Comparison of ENCODE assay signal across 11 mouse cellular contexts in genomic region chr6:99611866-99612265, GRCm38 (mm10). TPM values are rescaled to one million over a fixed set of nuclear protein-coding genes. Genes with fewer than 3 reads are reported as not detected.
DNase-seq lines count a peak whose midpoint lies in the region; TF ChIP-seq lines count a peak whose summit lies in the region.
"Had no signal": no experiment of that assay in that cellular context is flagged by ENCODE, and none has a peak within 500 bp of the region (broad histone marks: within the 10 kb centered on the region; RNA-seq: fewer than 3 reads in every experiment).

No protein-coding gene starts in this region.

- peak; percentile 45 to 50 for DNase-seq in cerebellum, postnatal 10 days
- DNase-seq in cerebellum, adult 9-11 months = no peak
- no peak for DNase-seq in layer of hippocampus, adult 2 months (ENCODE audit: low spot score in 2 of 2)
- no peak for DNase-seq in layer of hippocampus, adult 11-12 months (ENCODE audit: low spot score)
- peak; percentile 26 for DNase-seq in thymus, postnatal 0 days (ENCODE audit: low spot score)
- DNase-seq in thymus, postnatal 36 days = no peak
- no peak for DNase-seq in adrenal gland, adult 2 months
- DNase-seq in spleen, postnatal 36 days (ENCODE audit: low spot score in 2 of 2) = no peak

- no peak overlapping the region for H3K27ac ChIP-seq in layer of hippocampus, adult 2 months
- H3K27ac ChIP-seq: hindbrain, embryonic 10.5 days; midbrain, embryonic 12.5 days had no signal

- peak; percentile 74 for TF ChIP-seq CTCF in layer of hippocampus, adult 2 months (conservative IDR thresholded peaks at IDR 0.05)

- no peak overlapping the region for H3K4me3 ChIP-seq in layer of hippocampus, adult 2 months
- H3K4me3 ChIP-seq: erythroblast, embryonic 14.5 days; hindbrain, embryonic 10.5 days; midbrain, embryonic 12.5 days had no signal

RNA-seq across cellular contexts. Expression of gene Eif4e3, which starts 54.7 kb away (rescaled TPM):
- 10 to 100 TPM; 19.9 to 24.5 TPM for total RNA-seq in layer of hippocampus, adult 2 months (2021)
- polyA plus RNA-seq in thymus, postnatal 0 days (2015; fragmentation: Nextera tagmentation; extraction: Ambion mirVana) = 36.4 and 43.2 TPM in 2 replicates
- total RNA-seq in adrenal gland, adult 2 months (2021) = 10 to 100 TPM; 30.2 to 32.6 TPM
- polyA plus RNA-seq in adrenal gland, adult 2 months (2012; rRNA removed) = 5.4 and 6.9 TPM in 2 replicates
- polyA plus RNA-seq: erythroblast, embryonic 14.5 days had no signal

RNA-seq across cellular contexts. Expression of gene Gm20696, which starts 54.7 kb away (rescaled TPM):
- 1 to 10 TPM; 6.2 to 7.3 TPM for total RNA-seq in layer of hippocampus, adult 2 months (2021)
- polyA plus RNA-seq in thymus, postnatal 0 days (2015; fragmentation: Nextera tagmentation; extraction: Ambion mirVana) = 2.4 and 6.4 TPM in 2 replicates
- 1 to 10 TPM; 2.3 to 3.0 TPM for total RNA-seq in adrenal gland, adult 2 months (2021)
- polyA plus RNA-seq in adrenal gland, adult 2 months (2012; rRNA removed) = 1.8 and 1.9 TPM in 2 replicates
- polyA plus RNA-seq: erythroblast, embryonic 14.5 days had no signal

Comparison
In these comparisons a context has a peak if more than half of its experiments do, and no peak if none do; other contexts are left out.
1. DNase-seq: peak in cerebellum, postnatal 10 days (2 of 2) and thymus, postnatal 0 days (single experiment); none in cerebellum, adult 9-11 months (single experiment), layer of hippocampus, adult 2 months (0 of 2), layer of hippocampus, adult 11-12 months (single experiment), thymus, postnatal 36 days (0 of 2), adrenal gland, adult 2 months (single experiment) and spleen, postnatal 36 days (0 of 2).